In genomic region chr7:25076296-25076662, GRCm38 (mm10) we compare ENCODE assay signal across 8 mouse cellular contexts. TPM values are rescaled to one million over a fixed set of nuclear protein-coding genes. Genes with fewer than 3 reads are reported as not detected.
DNase-seq lines count a peak whose midpoint lies in the region; ATAC-seq and TF ChIP-seq lines count a peak whose summit lies in the region.

No protein-coding gene starts in this region.

- no peak for TF ChIP-seq CTCF in spleen, adult 2 months (IDR thresholded peaks at IDR 0.05; ENCODE audit: extremely low read depth, insufficient read depth, insufficient read length, insufficient replicate concordance)

- H3K36me3 ChIP-seq in spleen, adult 2 months (ENCODE audit: control insufficient read depth, insufficient read depth, low read length): peaks cover 16% of the 10 kb centered on the region
- peaks cover 21% of the 10 kb centered on the region for H3K36me3 ChIP-seq in limb, embryonic 14.5 days (ENCODE audit: control insufficient read depth, insufficient read depth, low read length)
- peaks cover 18% of the 10 kb centered on the region for H3K36me3 ChIP-seq in stomach, embryonic 15.5 days

- peak overlapping the region; percentile 51 for H3K4me2 ChIP-seq in limb, embryonic 14.5 days (replicated peaks; ENCODE audit: low read depth, low read length, severe bottlenecking)
- peak overlapping the region; percentile 64 for H3K4me2 ChIP-seq in stomach, embryonic 15.5 days

- peaks cover 4% of the 10 kb centered on the region; the same call in 1 of the 2 replicates for H3K27me3 ChIP-seq in spleen, adult 2 months (ENCODE audit: control insufficient read depth, insufficient read depth, low read length)
- H3K27me3 ChIP-seq in limb, embryonic 14.5 days (ENCODE audit: control insufficient read depth, insufficient read depth, low read length): no peaks in the 10 kb centered on the region
- H3K27me3 ChIP-seq in stomach, embryonic 15.5 days (replicated peaks): no peaks in the 10 kb centered on the region

- H3K27ac ChIP-seq in spleen, adult 2 months (ENCODE audit: insufficient read depth, low read length): peak overlapping the region; percentile 28; the same call in 1 of the 2 replicates
- peak overlapping the region; percentile 85 for H3K27ac ChIP-seq in limb, embryonic 14.5 days (replicated peaks; ENCODE audit: low read depth, low read length)
- peak overlapping the region; percentile 95 for H3K27ac ChIP-seq in stomach, embryonic 15.5 days

- H3K4me1 ChIP-seq in spleen, adult 2 months (ENCODE audit: control insufficient read depth, insufficient read depth, insufficient read length): peaks cover 7% of the 10 kb centered on the region; the same call in 1 of the 2 replicates
- H3K4me1 ChIP-seq in limb, embryonic 14.5 days (ENCODE audit: control insufficient read depth, insufficient read depth, low read length): peaks cover 24% of the 10 kb centered on the region
- peaks cover 35% of the 10 kb centered on the region for H3K4me1 ChIP-seq in stomach, embryonic 15.5 days

- ATAC-seq in limb, embryonic 14.5 days (ENCODE audit: low FRiP score, low read depth): no peak
- no peak for ATAC-seq in stomach, embryonic 15.5 days (ENCODE audit: insufficient read depth, low FRiP score, low read depth)

- H3K4me3 ChIP-seq in spleen, adult 2 months (ENCODE audit: extremely low read depth, insufficient read depth, insufficient read length): peak overlapping the region; percentile 61
- H3K4me3 ChIP-seq in limb, embryonic 14.5 days (replicated peaks; ENCODE audit: low read length): peak overlapping the region; percentile 70
- peak overlapping the region; percentile 96 for H3K4me3 ChIP-seq in stomach, embryonic 15.5 days (replicated peaks)

- TF ChIP-seq POLR2A in spleen, adult 2 months (IDR thresholded peaks at IDR 0.05; ENCODE audit: low read depth, low read length): no peak
- TF ChIP-seq POLR2A in limb, embryonic 14.5 days (IDR thresholded peaks at IDR 0.05; ENCODE audit: borderline replicate concordance, extremely low read depth, insufficient read depth, insufficient read length): no peak

- no peaks in the 10 kb centered on the region for H3K9me3 ChIP-seq in limb, embryonic 14.5 days (ENCODE audit: control insufficient read depth, low read length)
- H3K9me3 ChIP-seq in stomach, embryonic 15.5 days: no peaks in the 10 kb centered on the region

- peak overlapping the region; percentile 55 for H3K9ac ChIP-seq in limb, embryonic 14.5 days (ENCODE audit: low read depth, low read length, severe bottlenecking)
- peak overlapping the region; percentile 48; the same call in 1 of the 2 replicates for H3K9ac ChIP-seq in stomach, embryonic 15.5 days

- peak; percentile 35 for DNase-seq in cerebellum, adult 8-10 months
- DNase-seq in cerebellum, adult 11 months: no peak
- no peak for DNase-seq in spleen, adult 2 months (ENCODE audit: low read depth in 1 of 2, low spot score in 2 of 2)
- DNase-seq in spleen, adult 18-20 months: no peak
- no peak for DNase-seq in limb, embryonic 14.5 days (ENCODE audit: low spot score)
- no peak for DNase-seq in layer of hippocampus, postnatal 14 days (ENCODE audit: low spot score in 2 of 2)
- DNase-seq in frontal cortex, adult 2 months (ENCODE audit: extremely low spot score in 1 of 2, low spot score in 1 of 2): no peak

- 19% methylated on average over 7 of the region's 7 CpGs for WGBS in spleen, adult 2 months
- WGBS in limb, embryonic 14.5 days: 18% methylated on average over 7 of the region's 7 CpGs
- WGBS in stomach, embryonic 15.5 days: 19% methylated on average over 7 of the region's 7 CpGs

RNA-seq across cellular contexts. Expression of gene Zfp574, which starts 3.9 kb away (rescaled TPM):
- 23.7 and 34.7 TPM in 2 replicates for polyA plus RNA-seq in spleen, adult 2 months (2012; rRNA removed)
- 33.3 and 45.7 TPM in 2 replicates for polyA plus RNA-seq in limb, embryonic 14.5 days (2012; rRNA removed)
- polyA plus RNA-seq in limb, embryonic 14.5 days (2014; fragmentation: Nextera tagmentation; extraction: Ambion mirVana): 28.0 and 30.8 TPM in 2 replicates
- 26.7 and 27.3 TPM in 2 replicates for polyA plus RNA-seq in stomach, embryonic 15.5 days (2015; fragmentation: Nextera tagmentation; extraction: Ambion mirVana)
- 10 to 100 TPM; 25.0 to 26.1 TPM for total RNA-seq in layer of hippocampus, postnatal 14 days (2021)
- polyA plus RNA-seq in frontal cortex, adult 2 months (2012; rRNA removed): 34.6 and 40.6 TPM in 2 replicates

RNA-seq across cellular contexts. Expression of gene Grik5, which starts 4.1 kb away (rescaled TPM):
- polyA plus RNA-seq in spleen, adult 2 months (2012; rRNA removed): 10.2 and 12.9 TPM in 2 replicates
- polyA plus RNA-seq in limb, embryonic 14.5 days (2012; rRNA removed): 84.9 and 128 TPM in 2 replicates
- 11.8 and 13.8 TPM in 2 replicates for polyA plus RNA-seq in limb, embryonic 14.5 days (2014; fragmentation: Nextera tagmentation; extraction: Ambion mirVana)
- polyA plus RNA-seq in stomach, embryonic 15.5 days (2015; fragmentation: Nextera tagmentation; extraction: Ambion mirVana): 5.4 and 6.3 TPM in 2 replicates
- total RNA-seq in layer of hippocampus, postnatal 14 days (2021): 100 to 1,000 TPM; 258 to 270 TPM
- 211 and 215 TPM in 2 replicates for polyA plus RNA-seq in frontal cortex, adult 2 months (2012; rRNA removed)

Comparison
In these comparisons a context has a peak if more than half of its experiments do, and no peak if none do; other contexts are left out.
1. H3K27ac ChIP-seq: peak in every context shown above with its lines; median percentile 95 in stomach, embryonic 15.5 days; 85 in limb, embryonic 14.5 days; 28 in spleen, adult 2 months.